Mouse (Mus musculus): ENCODE measurements around the gene Egfl8. TPM values are rescaled to one million over a fixed set of nuclear protein-coding genes. Genes with fewer than 3 reads are reported as not detected.

Egfl8 gene
- polyA plus RNA-seq, 1 experiment = 3.9 TPM

GRCm38 (mm10) chr17:34639461-34640255 lies 23.9 kb upstream of the Egfl8 start:
- no peak for DNase-seq (ENCODE audit: low read depth in 1 of 2, low spot score in 2 of 2)
- no peaks in the 10 kb centered on the region for H3K4me1 ChIP-seq (ENCODE audit: control insufficient read depth, insufficient read depth, insufficient read length)
- no peaks in the 10 kb centered on the region for H3K36me3 ChIP-seq (ENCODE audit: control insufficient read depth, insufficient read depth, low read length)
- 72% methylated on average over 7 of the region's 7 CpGs for WGBS
- no peak overlapping the region for H3K4me3 ChIP-seq (ENCODE audit: extremely low read depth, insufficient read depth, insufficient read length)
- no peaks in the 10 kb centered on the region for H3K27me3 ChIP-seq (ENCODE audit: control insufficient read depth, insufficient read depth, low read length)
- TF ChIP-seq CTCF (IDR thresholded peaks at IDR 0.05; ENCODE audit: extremely low read depth, insufficient read depth, insufficient read length, insufficient replicate concordance) (no peak), POLR2A (IDR thresholded peaks at IDR 0.05; ENCODE audit: low read depth, low read length) (no peak)
- peak overlapping the region; percentile 29; the same call in 1 of the 2 replicates for H3K27ac ChIP-seq (ENCODE audit: insufficient read depth, low read length)

GRCm38 (mm10) chr17:34637459-34637858 lies 21.7 kb upstream of the Egfl8 start:
- Histone ChIP-seq H3K36me3 (ENCODE audit: control insufficient read depth, insufficient read depth, low read length) (no peaks in the 10 kb centered on the region), H3K4me3 (ENCODE audit: extremely low read depth, insufficient read depth, insufficient read length) (peak overlapping the region; percentile 34; the same call in 1 of the 2 replicates), H3K27ac (ENCODE audit: insufficient read depth, low read length) (peak overlapping the region; percentile 39), H3K27me3 (ENCODE audit: control insufficient read depth, insufficient read depth, low read length) (0 out of 2 replicates have a peak, but pooled peaks cover 2% of the 10 kb centered on the region), H3K4me1 (ENCODE audit: control insufficient read depth, insufficient read depth, insufficient read length) (no peaks in the 10 kb centered on the region)
- DNase-seq (ENCODE audit: low read depth in 1 of 2, low spot score in 2 of 2) = no peak
- 66% methylated on average over 3 of the region's 3 CpGs for WGBS
- TF ChIP-seq CTCF (IDR thresholded peaks at IDR 0.05; ENCODE audit: extremely low read depth, insufficient read depth, insufficient read length, insufficient replicate concordance) = no peak
- TF ChIP-seq POLR2A (IDR thresholded peaks at IDR 0.05; ENCODE audit: low read depth, low read length) = no peak

- H3K36me3 ChIP-seq (ENCODE audit: control insufficient read depth, insufficient read depth, low read length) = no peaks in the 10 kb centered on the region
- peaks cover 8% of the 10 kb centered on the region for H3K4me1 ChIP-seq (ENCODE audit: control insufficient read depth, insufficient read depth, insufficient read length)
- no peak overlapping the region for H3K27ac ChIP-seq (ENCODE audit: insufficient read depth, low read length)
- H3K27me3 ChIP-seq (ENCODE audit: control insufficient read depth, insufficient read depth, low read length) = peaks cover 8% of the 10 kb centered on the region; the same call in 1 of the 2 replicates
- no peak for DNase-seq (ENCODE audit: low read depth in 1 of 2, low spot score in 2 of 2)
- no peak overlapping the region for H3K4me3 ChIP-seq (ENCODE audit: extremely low read depth, insufficient read depth, insufficient read length)
- TF ChIP-seq POLR2A (IDR thresholded peaks at IDR 0.05; ENCODE audit: low read depth, low read length) = no peak
- no peak for TF ChIP-seq CTCF (IDR thresholded peaks at IDR 0.05; ENCODE audit: extremely low read depth, insufficient read depth, insufficient read length, insufficient replicate concordance)
- WGBS = 71% methylated on average over 2 of the region's 2 CpGs
These were observed 19.9 kb upstream of the Egfl8 start for GRCm38 (mm10) chr17:34635671-34636070.

GRCm38 (mm10) chr17:34632261-34632691 lies 16.5 kb upstream of the Egfl8 start:
- Histone ChIP-seq H3K36me3 (ENCODE audit: control insufficient read depth, insufficient read depth, low read length) (no peaks in the 10 kb centered on the region), H3K4me3 (ENCODE audit: extremely low read depth, insufficient read depth, insufficient read length) (peak overlapping the region; percentile 34; the same call in 1 of the 2 replicates), H3K27me3 (ENCODE audit: control insufficient read depth, insufficient read depth, low read length) (peaks cover 12% of the 10 kb centered on the region; the same call in 1 of the 2 replicates), H3K4me1 (ENCODE audit: control insufficient read depth, insufficient read depth, insufficient read length) (peaks cover 17% of the 10 kb centered on the region), H3K27ac (ENCODE audit: insufficient read depth, low read length) (peak overlapping the region; percentile 58)
- WGBS = 4% methylated on average over 26 of the region's 26 CpGs
- DNase-seq (ENCODE audit: low read depth in 1 of 2, low spot score in 2 of 2) = peak in 1 of 2 experiments; percentile 48
- no peak for TF ChIP-seq CTCF (IDR thresholded peaks at IDR 0.05; ENCODE audit: extremely low read depth, insufficient read depth, insufficient read length, insufficient replicate concordance)
- TF ChIP-seq POLR2A (IDR thresholded peaks at IDR 0.05; ENCODE audit: low read depth, low read length) = no peak; the same call in 1 of the 2 replicates

GRCm38 (mm10) chr17:34631647-34632046 lies 15.9 kb upstream of the Egfl8 start:
- H3K4me1 ChIP-seq (ENCODE audit: control insufficient read depth, insufficient read depth, insufficient read length) = peaks cover 19% of the 10 kb centered on the region
- no peak for DNase-seq (ENCODE audit: low read depth in 1 of 2, low spot score in 2 of 2)
- 39% methylated on average over 11 of the region's 12 CpGs for WGBS
- peaks cover 12% of the 10 kb centered on the region; the same call in 1 of the 2 replicates for H3K27me3 ChIP-seq (ENCODE audit: control insufficient read depth, insufficient read depth, low read length)
- TF ChIP-seq POLR2A (IDR thresholded peaks at IDR 0.05; ENCODE audit: low read depth, low read length) (no peak), CTCF (IDR thresholded peaks at IDR 0.05; ENCODE audit: extremely low read depth, insufficient read depth, insufficient read length, insufficient replicate concordance) (no peak)
- no peaks in the 10 kb centered on the region for H3K36me3 ChIP-seq (ENCODE audit: control insufficient read depth, insufficient read depth, low read length)
- H3K27ac ChIP-seq (ENCODE audit: insufficient read depth, low read length) = no peak overlapping the region
- H3K4me3 ChIP-seq (ENCODE audit: extremely low read depth, insufficient read depth, insufficient read length) = peak overlapping the region; percentile 16; the same call in 1 of the 2 replicates

GRCm38 (mm10) chr17:34630761-34631301 lies 15.1 kb upstream of the Egfl8 start:
- Histone ChIP-seq H3K4me1 (ENCODE audit: control insufficient read depth, insufficient read depth, insufficient read length) (peaks cover 19% of the 10 kb centered on the region), H3K27me3 (ENCODE audit: control insufficient read depth, insufficient read depth, low read length) (peaks cover 12% of the 10 kb centered on the region; the same call in 1 of the 2 replicates), H3K36me3 (ENCODE audit: control insufficient read depth, insufficient read depth, low read length) (no peaks in the 10 kb centered on the region), H3K27ac (ENCODE audit: insufficient read depth, low read length) (no peak overlapping the region), H3K4me3 (ENCODE audit: extremely low read depth, insufficient read depth, insufficient read length) (peak overlapping the region; percentile 36; the same call in 1 of the 2 replicates)
- TF ChIP-seq CTCF (IDR thresholded peaks at IDR 0.05; ENCODE audit: extremely low read depth, insufficient read depth, insufficient read length, insufficient replicate concordance) (no peak), POLR2A (IDR thresholded peaks at IDR 0.05; ENCODE audit: low read depth, low read length) (no peak)
- DNase-seq (ENCODE audit: low read depth in 1 of 2, low spot score in 2 of 2) = no peak
- 3% methylated on average over 48 of the region's 48 CpGs for whole genome bisulfite sequencing

Measured in spleen, adult 2 months (tissue).